Mouse (Mus musculus) ES-E14 (cell line): ENCODE data around the gene Gng13. TPM values are rescaled to one million over a fixed set of nuclear protein-coding genes. Genes with fewer than 3 reads are reported as not detected.

Experiments
- DNase-seq: peaks from one replicate; pipeline ENCODE4 v3.0.0-alpha.2; 2013; ENCODE audit warnings: low read depth, low spot score
- H3K27ac ChIP-seq: 2 replicates; pipeline ENCODE4 v1.5.1; 2012; ENCODE audit warnings: low read depth, mild to moderate bottlenecking, low read length, moderate library complexity, mixed read lengths; ENCODE audit not compliant: poor library complexity, insufficient read depth, severe bottlenecking
- H3K36me3 ChIP-seq: 2 replicates; pipeline ENCODE4 v1.6.1; 2012; ENCODE audit warnings: mild to moderate bottlenecking, low read length, moderate library complexity, mixed read lengths; ENCODE audit not compliant: control insufficient read depth, poor library complexity, insufficient read depth, severe bottlenecking
- H3K4me1 ChIP-seq, 2 experiments: fragments of 150-350 bp in 1 of 2; sonication (generic) in 1 of 2; 2 replicates each; pipeline ENCODE4 v1.6.1; 2012; ENCODE audit warnings: low read length in 2 of 2, mild to moderate bottlenecking in 1 of 2, mixed read lengths in 1 of 2; ENCODE audit not compliant: control insufficient read depth in 2 of 2, insufficient read depth in 2 of 2, poor library complexity in 1 of 2
- H3K4me3 ChIP-seq, 2 experiments: fragments of 150-350 bp in 1 of 2; sonication (generic) in 1 of 2; 2 replicates each; pipeline ENCODE4 v1.5.1; 2012; ENCODE audit warnings: low read length in 2 of 2, low read depth in 1 of 2, mild to moderate bottlenecking in 1 of 2, mixed read lengths in 1 of 2; ENCODE audit not compliant: insufficient read depth in 1 of 2, poor library complexity in 1 of 2, severe bottlenecking in 1 of 2
- H3K9ac ChIP-seq: 2 replicates; pipeline ENCODE4 v1.6.1; 2012; ENCODE audit warnings: low read depth, mild to moderate bottlenecking, low read length, mixed read lengths; ENCODE audit not compliant: poor library complexity, insufficient read depth, severe bottlenecking
- H3K9me3 ChIP-seq: fragments of 150-350 bp; sonication (generic); 2 replicates; pipeline ENCODE4 v1.6.1; 2012; ENCODE audit warnings: low read depth, mild to moderate bottlenecking, low read length; ENCODE audit not compliant: control insufficient read depth, insufficient read depth
- CHD2 ChIP-seq: IDR thresholded peaks from 2 replicates; pipeline ENCODE4 v1.6.1; 2014; ENCODE audit warnings: mild to moderate bottlenecking, low read depth, low read length, inconsistent platforms
- HCFC1 ChIP-seq: IDR thresholded peaks from 2 replicates; pipeline ENCODE4 v1.6.1; 2012; ENCODE audit warnings: low read length, inconsistent platforms, borderline replicate concordance; ENCODE audit not compliant: insufficient read depth
- MAFK ChIP-seq: IDR thresholded peaks from 2 replicates; pipeline ENCODE4 v1.6.1; 2014; ENCODE audit warnings: mild to moderate bottlenecking, low read depth, low read length, inconsistent platforms; ENCODE audit not compliant: insufficient read depth
- ZC3H11A ChIP-seq: IDR thresholded peaks from 2 replicates; pipeline ENCODE4 v1.6.1; 2012; ENCODE audit warnings: low read depth, mild to moderate bottlenecking, inconsistent platforms, low read length, borderline replicate concordance
- ZNF384 ChIP-seq: IDR thresholded peaks from 2 replicates; pipeline ENCODE4 v1.6.1; 2012; ENCODE audit warnings: low read depth, low read length, inconsistent platforms
- in situ Hi-C, 2 experiments: fragments of 600-800 bp; cut with MboI; formaldehyde crosslinking; loops; one replicate each; pipeline ENCODE4 v1.15.1; 2025; ENCODE audit warnings: low sequenced_read_pairs in 2 of 2, inconsistent platforms in 1 of 2; ENCODE audit not compliant: unreplicated experiment in 2 of 2
- total RNA-seq: library from RNA; depleted of rRNA; stranded (reverse); fragments of 300-350 nt; gene quantifications from 2 replicates; pipeline ENCODE4 v1.2.3, GENCODE M21; 2012

The Gng13 gene
- total RNA-seq, 1 experiment, result 9.9 TPM

GRCm38 (mm10) chr17:25679818-25680217 lies 37.2 kb upstream of the Gng13 start:
- Histone ChIP-seq H3K36me3 (no peaks in the 10 kb centered on the region), H3K4me3 (no peak overlapping the region), H3K9ac (no peak overlapping the region), H3K4me1 (peaks cover 4 to 17% of the 10 kb centered on the region in 2 experiments; a peak in 3 of 4 replicates), H3K27ac (no peak overlapping the region), H3K9me3 (no peaks in the 10 kb centered on the region)
- TF ChIP-seq ZNF384 (no peak), MAFK (no peak), ZC3H11A (no peak), HCFC1 (no peak), CHD2 (no peak)
- peak; percentile 77 for DNase-seq
- in situ Hi-C loops, result no loop called here

DNA sequence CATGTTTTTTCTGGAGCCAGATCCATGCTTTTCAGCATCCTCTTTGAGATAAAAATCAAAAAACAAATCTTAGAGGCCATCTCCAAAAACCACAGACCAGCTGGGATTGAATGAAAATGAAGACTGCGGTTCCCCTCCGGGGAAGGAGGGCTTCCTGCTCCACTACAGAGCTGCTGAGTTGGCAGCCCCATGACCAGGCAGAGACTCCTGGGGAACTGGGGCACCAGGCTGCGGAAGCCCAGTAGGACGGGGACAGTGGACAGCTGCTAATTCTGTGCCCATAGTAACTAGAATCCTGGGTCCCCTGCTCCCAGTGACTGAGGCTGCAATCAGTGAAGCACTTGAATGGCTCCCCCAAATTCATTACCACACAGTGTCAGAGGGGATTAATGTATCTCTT lies 35.3 kb upstream of the Gng13 start:
- Histone ChIP-seq H3K36me3 (no peaks in the 10 kb centered on the region), H3K4me1 (peaks cover 4 to 17% of the 10 kb centered on the region in 2 experiments; a peak in 3 of 4 replicates), H3K9me3 (no peaks in the 10 kb centered on the region), H3K27ac (no peak overlapping the region), H3K4me3 (no peak overlapping the region), H3K9ac (no peak overlapping the region)
- no peak for DNase-seq
- in situ Hi-C loops, result no loop called here
- TF ChIP-seq CHD2 (no peak), ZC3H11A (no peak), HCFC1 (no peak), MAFK (no peak), ZNF384 (no peak)

DNA sequence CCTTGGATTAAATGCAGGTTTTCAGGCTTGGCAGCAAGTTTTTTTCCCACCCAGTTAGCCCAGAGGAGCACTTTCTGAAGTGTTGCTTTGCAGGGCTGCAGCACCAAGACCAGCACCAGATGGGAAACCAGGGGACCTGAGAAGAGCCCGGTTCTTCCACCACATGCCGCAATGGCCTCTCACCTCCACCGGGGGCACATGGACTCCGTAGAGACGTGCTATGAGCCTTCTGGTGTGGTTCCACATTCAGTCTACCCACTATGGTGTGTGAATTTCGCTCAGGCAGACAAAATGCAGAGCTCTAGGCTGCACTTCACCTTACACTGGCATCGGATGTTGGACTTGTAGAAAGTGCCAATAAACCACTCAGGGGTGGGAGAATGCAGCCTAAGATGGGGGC lies 30.6 kb upstream of the Gng13 start:
- Histone ChIP-seq H3K36me3 (no peaks in the 10 kb centered on the region), H3K4me1 (no peaks in the 10 kb centered on the region), H3K9ac (no peak overlapping the region), H3K4me3 (no peak overlapping the region), H3K9me3 (no peaks in the 10 kb centered on the region), H3K27ac (no peak overlapping the region)
- TF ChIP-seq ZNF384 (no peak), HCFC1 (no peak), MAFK (no peak), ZC3H11A (no peak), CHD2 (no peak)
- in situ Hi-C loops, result no loop called here
- no peak for DNase-seq

DNA sequence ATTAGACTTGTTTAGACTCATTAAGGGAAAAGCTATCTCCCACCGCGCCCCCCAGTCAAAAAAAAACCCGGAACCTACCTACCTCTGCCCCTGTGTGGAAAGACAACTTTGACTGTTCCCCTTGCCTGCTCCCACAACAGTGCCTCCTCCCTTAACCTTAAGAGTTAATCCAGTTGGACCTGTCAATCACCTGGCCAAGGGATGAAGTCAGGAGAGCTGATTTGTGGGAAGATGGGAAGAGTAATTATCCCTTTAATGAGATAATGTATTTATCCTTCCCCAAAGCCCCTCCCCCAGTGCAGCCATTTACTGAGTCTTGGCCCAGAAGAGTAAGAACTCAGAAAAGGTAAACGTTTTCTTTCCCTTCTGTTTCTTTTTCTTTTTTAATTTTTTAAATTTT lies 28.0 kb upstream of the Gng13 start:
- H3K27ac ChIP-seq, result no peak overlapping the region
- no peaks in the 10 kb centered on the region for H3K9me3 ChIP-seq
- DNase-seq, result no peak
- in situ Hi-C loops, result no loop called here
- no peak overlapping the region for H3K9ac ChIP-seq
- TF ChIP-seq ZC3H11A (no peak), ZNF384 (no peak)
- H3K36me3 ChIP-seq, result no peaks in the 10 kb centered on the region
- H3K4me1 ChIP-seq, result no peaks in the 10 kb centered on the region
- H3K4me3 ChIP-seq, result no peak overlapping the region

- no peaks in the 10 kb centered on the region for H3K9me3 ChIP-seq
- no peak overlapping the region for H3K4me3 ChIP-seq
- no peak for TF ChIP-seq ZC3H11A
- no peak for TF ChIP-seq ZNF384
- no peak for TF ChIP-seq CHD2
- no peak for TF ChIP-seq HCFC1
- no peak for TF ChIP-seq MAFK
- in situ Hi-C loops, result loop anchor here in 1 of 2 experiments (10.0 kb wide), 1 partner anchor 221 kb away; no protein-coding TSS in a partner anchor
- no peak overlapping the region for H3K9ac ChIP-seq
- DNase-seq, result no peak
- no peaks in the 10 kb centered on the region for H3K36me3 ChIP-seq
- no peak overlapping the region for H3K27ac ChIP-seq
- H3K4me1 ChIP-seq, result no peaks in the 10 kb centered on the region
Observed at GRCm38 (mm10) chr17:25696263-25696662, 20.7 kb upstream of the Gng13 start.
